Mouse (Mus musculus) midbrain, embryonic 13.5 days (tissue): ENCODE measurements around the gene Npas4. TPM values are rescaled to one million over a fixed set of nuclear protein-coding genes. Genes with fewer than 3 reads are reported as not detected.
"Not testable (repeated sequence)": the region's sequence is repeated elsewhere in the genome, so short reads cannot be mapped to it uniquely, and the experiment has no call there.

Source experiments
- ATAC-seq: fragments of 200-750 bp; cut with Nextera tagmentation; 2 replicates; pipeline ENCODE4 v1.8.0; 2017; ENCODE audit warnings: mild to moderate bottlenecking, moderate TSS enrichment, moderate library complexity
- H3K27ac ChIP-seq: fragments of 300-500 bp; sonication (generic); 2 replicates; pipeline ENCODE4 v1.5.1; 2015; ENCODE audit warnings: inconsistent platforms, mild to moderate bottlenecking, moderate library complexity
- H3K27me3 ChIP-seq: fragments of 300-500 bp; sonication (generic); 2 replicates; pipeline ENCODE4 v1.6.1; 2015; ENCODE audit warnings: mild to moderate bottlenecking, inconsistent platforms
- H3K36me3 ChIP-seq: fragments of 300-500 bp; sonication (generic); 2 replicates; pipeline ENCODE4 v1.6.1; 2015; ENCODE audit warnings: mild to moderate bottlenecking, inconsistent platforms
- H3K4me1 ChIP-seq: fragments of 300-500 bp; sonication (generic); replicated peaks from 2 replicates; pipeline ENCODE4 v1.6.1; 2015; ENCODE audit warnings: inconsistent platforms
- H3K4me2 ChIP-seq: fragments of 300-500 bp; sonication (generic); replicated peaks from 2 replicates; pipeline ENCODE4 v1.6.1; 2015; ENCODE audit warnings: moderate library complexity, mild to moderate bottlenecking, inconsistent platforms
- H3K4me3 ChIP-seq: fragments of 300-500 bp; sonication (generic); replicated peaks from 2 replicates; pipeline ENCODE4 v1.5.1; 2015; ENCODE audit warnings: mild to moderate bottlenecking, inconsistent platforms
- H3K9ac ChIP-seq: fragments of 300-500 bp; sonication (generic); replicated peaks from 2 replicates; pipeline ENCODE4 v1.6.1; 2015; ENCODE audit warnings: mild to moderate bottlenecking, inconsistent platforms
- H3K9me3 ChIP-seq: fragments of 300-500 bp; sonication (generic); 2 replicates; pipeline ENCODE4 v1.6.1; 2016; ENCODE audit warnings: mild to moderate bottlenecking, inconsistent platforms
- WGBS: fragments of 180-500 bp; shearing (Covaris S2); methylation state at CpG from one replicate; pipeline ENCODE4 v1.1.7; 2015; 5-methylcytosine and 5-hydroxymethylcytosine counted together
- polyA plus RNA-seq: library from polyadenylated mRNA; unstranded; fragments of >200 nt; fragmentation: Nextera tagmentation; extraction: Ambion mirVana; gene quantifications from 2 replicates; pipeline ENCODE4 v1.2.1, GENCODE M21; 2015

Npas4 gene
- polyA plus RNA-seq, 1 experiment from 2014 or later, result 0.32 TPM

DNA sequence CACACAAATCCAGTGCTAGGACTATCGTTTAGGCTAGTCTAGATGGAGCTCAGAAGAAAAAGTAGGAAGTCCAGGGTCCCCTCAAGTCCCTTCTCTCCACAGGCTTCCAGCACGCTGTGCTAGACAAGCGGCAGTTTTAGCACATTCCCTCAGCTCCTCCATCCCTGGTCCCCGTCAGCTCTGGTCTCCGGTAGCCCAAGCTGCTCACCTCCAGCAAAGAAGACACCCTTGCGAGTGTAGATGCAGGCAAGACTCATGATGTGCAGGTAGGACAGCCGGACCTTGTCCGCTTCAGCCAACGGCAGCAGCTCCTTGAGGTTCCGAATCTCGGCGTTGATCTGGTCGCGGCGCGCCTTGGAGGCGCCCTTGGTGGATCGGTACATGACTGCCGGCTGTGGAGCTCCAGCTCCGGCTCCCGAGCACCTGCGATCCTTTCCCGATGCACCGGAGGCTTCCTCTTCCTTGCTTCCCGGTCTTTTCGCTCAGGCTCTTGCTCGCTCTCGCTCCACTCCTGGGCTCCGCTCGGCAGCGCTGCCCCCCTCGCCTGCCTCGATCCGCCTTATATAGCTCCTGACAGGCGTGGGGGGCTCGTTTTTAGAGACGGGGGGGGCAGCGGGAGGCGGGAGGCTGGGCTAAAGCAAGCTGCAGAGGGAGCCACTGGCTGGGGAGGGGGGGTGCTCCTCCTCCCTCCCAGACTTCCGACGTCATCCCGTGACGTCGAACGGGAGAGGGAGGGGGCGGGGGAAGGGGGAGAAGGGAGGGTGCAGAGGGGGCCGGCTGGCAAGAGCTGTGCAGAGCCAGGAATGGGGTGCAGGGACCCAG, 471 bp downstream of the Npas4 start:
- Histone ChIP-seq H3K36me3 (peaks cover 12% of the 10 kb centered on the region), H3K9me3 (no peaks in the 10 kb centered on the region), H3K27ac (peak overlapping the region; percentile 61), H3K9ac (peak overlapping the region; percentile 71), H3K4me2 (peak overlapping the region; percentile 70), H3K4me1 (peaks cover 34% of the 10 kb centered on the region), H3K4me3 (peak overlapping the region; percentile 49), H3K27me3 (peaks cover 97% of the 10 kb centered on the region)
- 16% methylated on average over 47 of the region's 47 CpGs for WGBS
- ATAC-seq, result peak; percentile 84

DNA sequence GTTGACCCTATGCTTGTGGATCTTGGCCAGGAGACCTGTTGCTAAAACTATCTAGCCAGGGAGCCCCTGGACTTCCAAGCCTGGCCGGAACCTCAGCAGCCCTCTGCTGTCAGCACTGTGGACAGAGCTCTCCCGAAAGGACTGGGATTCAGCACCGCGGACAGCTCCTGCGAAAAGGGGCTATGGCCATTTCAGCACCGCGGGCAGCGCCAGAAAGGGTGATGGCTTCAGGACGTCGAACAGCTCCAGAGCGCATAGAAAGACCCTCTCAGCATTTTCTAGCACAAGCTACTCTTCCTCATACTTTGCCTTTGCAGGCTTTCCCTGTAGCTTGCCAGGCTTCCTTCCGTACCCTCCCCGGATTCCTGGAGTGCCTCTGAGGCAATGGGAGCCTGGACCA, 1.1 kb downstream of the Npas4 start:
- H3K27me3 ChIP-seq, result peaks cover 99% of the 10 kb centered on the region

DNA sequence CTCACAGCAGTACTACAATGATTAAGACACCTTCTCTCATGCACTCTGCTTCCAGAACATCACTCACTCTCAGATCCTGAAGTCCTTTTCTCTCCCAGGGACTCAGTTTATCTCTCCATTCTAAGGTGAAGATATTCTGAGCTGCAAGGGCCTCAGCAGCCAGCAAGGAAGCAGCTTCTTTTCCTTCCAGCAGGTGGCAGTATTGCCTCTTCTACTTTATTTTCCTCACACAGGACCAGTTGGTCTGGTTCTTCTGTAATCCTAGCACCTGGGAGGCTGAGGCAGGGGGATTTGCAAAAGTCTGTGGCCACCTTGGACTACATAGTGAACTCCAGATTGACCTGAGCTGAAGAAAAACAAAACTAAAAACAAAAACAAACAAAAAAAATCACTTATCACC, 8.3 kb downstream of the Npas4 start:
- H3K27me3 ChIP-seq, result peaks cover 43% of the 10 kb centered on the region
- no peak overlapping the region for H3K27ac ChIP-seq
- no peak overlapping the region for H3K4me3 ChIP-seq
- H3K9ac ChIP-seq, result no peak overlapping the region
- H3K9me3 ChIP-seq, result no peaks in the 10 kb centered on the region
- 0 out of 2 replicates have a peak, but pooled peaks have one; percentile 48 for ATAC-seq
- peaks cover 9% of the 10 kb centered on the region for H3K36me3 ChIP-seq
- no peak overlapping the region for H3K4me2 ChIP-seq
- no peaks in the 10 kb centered on the region for H3K4me1 ChIP-seq

More for the DNA sequence above, 1.1 kb downstream of the Npas4 start:
- H3K4me3 ChIP-seq, result peak overlapping the region; percentile 49
- H3K36me3 ChIP-seq, result peaks cover 12% of the 10 kb centered on the region
- no peak overlapping the region for H3K27ac ChIP-seq
- ATAC-seq, result no peak
- H3K4me2 ChIP-seq, result peak overlapping the region; percentile 70
- WGBS, result 3% methylated on average over 13 of the region's 13 CpGs
- no peaks in the 10 kb centered on the region for H3K9me3 ChIP-seq
- peak overlapping the region; percentile 71 for H3K9ac ChIP-seq
- peaks cover 29% of the 10 kb centered on the region for H3K4me1 ChIP-seq

- Histone ChIP-seq H3K4me1 (peaks cover 3% of the 10 kb centered on the region), H3K9ac (no peak overlapping the region), H3K4me2 (no peak overlapping the region), H3K27me3 (no peaks in the 10 kb centered on the region), H3K27ac (no peak overlapping the region), H3K36me3 (peaks cover 40% of the 10 kb centered on the region), H3K9me3 (no peaks in the 10 kb centered on the region), H3K4me3 (no peak overlapping the region)
- WGBS, result 89% methylated on average over 2 of the region's 2 CpGs
- ATAC-seq, result no peak
Observed at GRCm38 (mm10) chr19:4968236-4968635, 21.9 kb downstream of the Npas4 start.

GRCm38 (mm10) chr19:4961928-4962601, 28.1 kb downstream of the Npas4 start, which contains the start of gene Mrpl11:
Mrpl11 (plus strand) TSS chr19:4962147.
- peak within 1 kb of the TSS; percentile 80 for H3K9ac ChIP-seq
- peaks cover 30% of the 10 kb centered on the region for H3K36me3 ChIP-seq
- peaks cover 15% of the 10 kb centered on the region for H3K4me1 ChIP-seq
- under 1% methylated on average over 34 of the region's 34 CpGs for WGBS
- peak within 1 kb of the TSS; percentile 64 for H3K4me2 ChIP-seq
- peak within 1 kb of the TSS; percentile 86 for H3K4me3 ChIP-seq
- H3K9me3 ChIP-seq, result no peaks in the 10 kb centered on the region
- peaks cover 3% of the 10 kb centered on the region; the same call in 1 of the 2 replicates for H3K27me3 ChIP-seq
- peak within 1 kb of the TSS; percentile 77 for H3K27ac ChIP-seq
- ATAC-seq, result peak; percentile 98

GRCm38 (mm10) chr19:4948641-4949040, 41.5 kb downstream of the Npas4 start:
- H3K4me2 ChIP-seq, H3K4me3 ChIP-seq, H3K36me3 ChIP-seq, H3K27ac ChIP-seq, H3K4me1 ChIP-seq, H3K9ac ChIP-seq, ATAC-seq, H3K27me3 ChIP-seq, H3K9me3 ChIP-seq: not testable (repeated sequence)
- 80% methylated on average over 9 of the region's 9 CpGs for WGBS

GRCm38 (mm10) chr19:4945540-4945939, 44.6 kb downstream of the Npas4 start:
- ATAC-seq, result no peak
- Histone ChIP-seq H3K4me2 (no peak overlapping the region), H3K36me3 (no peaks in the 10 kb centered on the region), H3K4me3 (no peak overlapping the region), H3K9me3 (no peaks in the 10 kb centered on the region), H3K27ac (no peak overlapping the region), H3K9ac (no peak overlapping the region), H3K4me1 (peaks cover 15% of the 10 kb centered on the region), H3K27me3 (peaks cover 14% of the 10 kb centered on the region)
- 46% methylated on average over 6 of the region's 6 CpGs for WGBS

- H3K27me3 ChIP-seq, result peaks cover 19% of the 10 kb centered on the region
- 8% methylated on average over 13 of the region's 13 CpGs for WGBS
- peaks cover 15% of the 10 kb centered on the region for H3K4me1 ChIP-seq
- H3K4me2 ChIP-seq, result peak overlapping the region; percentile 89
- peak overlapping the region; percentile 85; the same call in 1 of the 2 replicates for H3K9ac ChIP-seq
- H3K4me3 ChIP-seq, result peak overlapping the region; percentile 72
- no peaks in the 10 kb centered on the region for H3K9me3 ChIP-seq
- H3K27ac ChIP-seq, result peak overlapping the region; percentile 74
- ATAC-seq, result no peak; the same call in 1 of the 2 replicates
- 0 out of 2 replicates have a peak, but pooled peaks cover 3% of the 10 kb centered on the region for H3K36me3 ChIP-seq
Observed at GRCm38 (mm10) chr19:4943253-4943588, 46.9 kb downstream of the Npas4 start.

DNA sequence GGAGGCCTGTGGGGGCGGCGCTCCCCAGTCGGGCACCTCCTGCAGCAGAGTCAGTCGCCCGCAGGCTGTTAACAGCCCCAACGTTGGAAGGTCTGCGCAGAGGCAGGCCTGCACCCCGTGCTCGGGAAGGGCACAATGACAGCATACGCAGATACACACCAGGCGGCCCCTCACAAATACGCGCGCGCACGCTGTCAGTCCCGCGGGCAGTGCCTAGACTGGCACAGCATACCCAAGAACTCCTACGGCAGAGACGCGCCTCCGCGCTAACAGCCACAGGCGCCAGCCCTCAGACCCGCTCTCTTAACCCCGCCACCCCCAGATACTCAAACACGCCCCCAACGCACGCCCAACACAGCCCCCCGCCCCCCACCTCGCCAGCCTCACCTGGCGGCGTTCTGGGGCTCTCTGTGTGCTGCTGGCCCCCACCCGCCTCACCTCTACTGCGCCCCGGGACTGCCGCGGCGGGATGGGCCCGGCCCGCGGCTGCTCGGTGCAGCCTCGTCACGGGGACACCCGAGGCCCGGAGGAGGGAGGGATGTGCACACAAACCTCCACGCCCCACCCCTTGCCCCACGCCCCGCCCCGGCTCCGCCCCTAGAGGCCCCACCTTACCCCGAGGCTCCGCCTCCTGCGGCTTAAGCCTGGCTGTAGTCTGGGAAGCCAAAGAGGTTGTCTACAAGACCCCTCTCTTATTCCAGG, 47.4 kb downstream of the Npas4 start, which contains the start of gene Peli3:
Gene Peli3 (minus strand): TSS at position 577 of the 702 bp plus-strand sequence.
- peak within 1 kb of the TSS; percentile 85 for H3K9ac ChIP-seq
- peaks cover 15% of the 10 kb centered on the region for H3K4me1 ChIP-seq
- WGBS, result under 1% methylated on average over 38 of the region's 55 CpGs
- peak within 1 kb of the TSS; percentile 89 for H3K4me2 ChIP-seq
- H3K4me3 ChIP-seq, result peak within 1 kb of the TSS; percentile 72
- no peaks in the 10 kb centered on the region for H3K9me3 ChIP-seq
- ATAC-seq, result peak; percentile 94
- peak within 1 kb of the TSS; percentile 74 for H3K27ac ChIP-seq
- H3K27me3 ChIP-seq, result peaks cover 19% of the 10 kb centered on the region
- H3K36me3 ChIP-seq, result 0 out of 2 replicates have a peak, but pooled peaks cover 4% of the 10 kb centered on the region

DNA sequence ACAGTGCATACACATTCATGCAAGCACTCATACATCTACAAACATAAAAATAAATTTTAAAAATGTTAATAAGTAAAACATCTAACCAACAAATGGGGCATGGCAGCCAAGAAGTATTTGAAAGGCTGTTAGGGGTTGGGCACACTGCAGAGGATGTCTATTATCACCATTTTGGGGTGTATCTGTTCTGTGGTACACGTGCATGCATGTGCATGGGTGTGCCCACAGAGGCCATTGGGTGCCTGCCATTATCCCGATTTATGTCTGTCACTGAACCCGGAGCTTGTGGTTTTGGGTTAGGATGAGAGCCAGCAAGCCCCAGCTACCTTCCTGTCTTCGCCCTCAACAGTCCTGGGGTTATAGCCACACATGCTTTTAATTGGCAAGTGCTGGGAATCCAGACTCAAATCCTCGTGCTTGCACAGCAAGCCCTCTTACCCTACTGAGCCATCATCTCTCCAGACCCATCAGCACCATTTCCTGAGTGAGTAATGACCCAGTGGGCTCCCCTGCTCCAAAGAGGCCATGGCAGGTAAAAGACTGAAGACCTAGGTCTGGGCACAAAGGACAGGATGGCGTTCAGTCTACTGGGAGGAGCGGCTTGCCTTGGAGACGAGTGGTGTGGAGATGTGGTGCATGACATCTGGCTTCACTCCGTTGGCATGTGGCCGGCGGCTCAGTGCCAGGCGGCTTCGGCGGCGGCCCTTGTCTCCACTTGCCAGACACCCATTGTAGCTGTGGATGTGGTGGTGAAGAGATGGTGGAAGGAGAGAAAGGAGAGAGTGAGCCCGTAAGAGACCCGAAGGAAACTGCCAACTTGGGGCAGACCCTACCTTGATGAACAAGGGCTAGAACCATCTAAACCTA, 52.4 kb downstream of the Npas4 start:
- ATAC-seq, result no peak
- H3K27ac ChIP-seq, result no peak overlapping the region
- no peak overlapping the region for H3K4me3 ChIP-seq
- peaks cover 25% of the 10 kb centered on the region for H3K36me3 ChIP-seq
- WGBS, result 87% methylated on average over 17 of the region's 17 CpGs
- peaks cover 10% of the 10 kb centered on the region for H3K4me1 ChIP-seq
- H3K4me2 ChIP-seq, result no peak overlapping the region
- H3K27me3 ChIP-seq, result peaks cover 19% of the 10 kb centered on the region
- no peak overlapping the region for H3K9ac ChIP-seq
- H3K9me3 ChIP-seq, result no peaks in the 10 kb centered on the region

DNA sequence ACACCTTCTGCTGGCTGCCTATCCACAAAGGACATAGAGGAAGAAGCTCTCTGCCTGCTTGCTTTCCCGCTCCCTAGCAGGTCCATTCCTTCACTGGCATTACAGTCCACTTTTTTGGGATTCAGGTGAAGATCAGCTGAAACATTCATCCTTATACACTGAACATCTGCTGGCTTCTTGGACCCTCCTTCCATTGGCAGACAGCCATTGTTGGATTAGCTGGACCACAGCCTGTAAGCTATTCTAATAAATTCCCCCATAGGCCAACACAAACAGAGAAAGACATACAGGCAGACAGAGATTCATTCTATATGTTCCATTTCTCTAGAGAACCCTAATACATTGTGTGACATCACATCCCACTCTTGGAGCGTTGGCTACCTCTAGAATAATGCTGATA, 53.2 kb downstream of the Npas4 start:
- H3K9ac ChIP-seq, result no peak overlapping the region
- no peak overlapping the region for H3K27ac ChIP-seq
- no peak overlapping the region for H3K4me2 ChIP-seq
- H3K36me3 ChIP-seq, result peaks cover 32% of the 10 kb centered on the region
- H3K27me3 ChIP-seq, result peaks cover 16% of the 10 kb centered on the region
- H3K4me1 ChIP-seq, result peaks cover 4% of the 10 kb centered on the region
- no peak overlapping the region for H3K4me3 ChIP-seq
- WGBS, result 84% methylated on average over 2 of the region's 2 CpGs
- ATAC-seq, result no peak
- no peaks in the 10 kb centered on the region for H3K9me3 ChIP-seq
